Mouse (Mus musculus) hindbrain, embryonic 13.5 days (tissue): ENCODE measurements around the gene Zdhhc14. TPM values are rescaled to one million over a fixed set of nuclear protein-coding genes. Genes with fewer than 3 reads are reported as not detected.

ENCODE experiments used
- ATAC-seq: fragments of 200-750 bp; cut with Nextera tagmentation; 2 replicates; pipeline ENCODE4 v1.8.0; 2017; ENCODE audit warnings: moderate TSS enrichment; ENCODE audit not compliant: low FRiP score
- H3K27ac ChIP-seq: fragments of 300-500 bp; sonication (generic); 2 replicates; pipeline ENCODE4 v1.5.1; 2015; ENCODE audit warnings: inconsistent platforms, mild to moderate bottlenecking, moderate library complexity
- H3K27me3 ChIP-seq: fragments of 300-500 bp; sonication (generic); 2 replicates; pipeline ENCODE4 v1.6.1; 2015; ENCODE audit warnings: mild to moderate bottlenecking, inconsistent platforms
- H3K36me3 ChIP-seq: fragments of 300-500 bp; sonication (generic); 2 replicates; pipeline ENCODE4 v1.6.1; 2015; ENCODE audit warnings: mild to moderate bottlenecking, inconsistent platforms
- H3K4me1 ChIP-seq: fragments of 300-500 bp; sonication (generic); replicated peaks from 2 replicates; pipeline ENCODE4 v1.6.1; 2015; ENCODE audit warnings: inconsistent platforms
- H3K4me2 ChIP-seq: fragments of 300-500 bp; sonication (generic); 2 replicates; pipeline ENCODE4 v1.6.1; 2015; ENCODE audit warnings: inconsistent platforms, mild to moderate bottlenecking, moderate library complexity
- H3K4me3 ChIP-seq: fragments of 300-500 bp; sonication (generic); 2 replicates; pipeline ENCODE4 v1.5.1; 2015; ENCODE audit warnings: mild to moderate bottlenecking, inconsistent platforms
- H3K9ac ChIP-seq: fragments of 300-500 bp; sonication (generic); 2 replicates; pipeline ENCODE4 v1.6.1; 2015; ENCODE audit warnings: mild to moderate bottlenecking, inconsistent platforms
- H3K9me3 ChIP-seq: fragments of 300-500 bp; sonication (generic); 2 replicates; pipeline ENCODE4 v1.6.1; 2016; ENCODE audit warnings: inconsistent platforms
- WGBS: fragments of 180-500 bp; shearing (Covaris S2); methylation state at CpG from one replicate; pipeline ENCODE4 v1.1.7; 2015; 5-methylcytosine and 5-hydroxymethylcytosine counted together
- polyA plus RNA-seq: library from polyadenylated mRNA; unstranded; fragments of >200 nt; fragmentation: Nextera tagmentation; extraction: Ambion mirVana; gene quantifications from 2 replicates; pipeline ENCODE4 v1.2.1, GENCODE M21; 2015

Gene Zdhhc14
- 6.5 and 6.8 TPM in 2 replicates for polyA plus RNA-seq

- Histone ChIP-seq H3K36me3 (no peaks in the 10 kb centered on the region), H3K4me2 (peak within 1 kb of the TSS; percentile 88), H3K9me3 (no peaks in the 10 kb centered on the region), H3K27ac (peak within 1 kb of the TSS; percentile 98), H3K4me3 (peak within 1 kb of the TSS; percentile 80), H3K27me3 (peaks cover 15% of the 10 kb centered on the region), H3K4me1 (peaks cover 38% of the 10 kb centered on the region), H3K9ac (peak within 1 kb of the TSS; percentile 87)
- peak; percentile 89 for ATAC-seq
- under 1% methylated on average over 70 of the region's 70 CpGs for WGBS
Measured at GRCm38 (mm10) chr17:5491801-5492745, at the start of gene Zdhhc14. Gene Zdhhc14 (plus strand): TSS chr17:5492557.

GRCm38 (mm10) chr17:5443260-5443659 lies 49.1 kb upstream of the Zdhhc14 start:
- Histone ChIP-seq H3K9ac (no peak overlapping the region), H3K27me3 (peaks cover 12% of the 10 kb centered on the region), H3K4me2 (no peak overlapping the region), H3K4me1 (peaks cover 17% of the 10 kb centered on the region), H3K27ac (no peak overlapping the region), H3K9me3 (no peaks in the 10 kb centered on the region), H3K4me3 (no peak overlapping the region), H3K36me3 (no peaks in the 10 kb centered on the region)
- WGBS = 77% methylated on average over 3 of the region's 3 CpGs
- ATAC-seq = no peak

- Histone ChIP-seq H3K36me3 (no peaks in the 10 kb centered on the region), H3K27me3 (peaks cover 12% of the 10 kb centered on the region), H3K27ac (no peak overlapping the region), H3K4me2 (no peak overlapping the region), H3K4me3 (no peak overlapping the region), H3K9ac (no peak overlapping the region; the same call in 1 of the 2 replicates), H3K9me3 (no peaks in the 10 kb centered on the region), H3K4me1 (peaks cover 14% of the 10 kb centered on the region)
- ATAC-seq = no peak
- 63% methylated on average over 5 of the region's 5 CpGs for WGBS
Measured at GRCm38 (mm10) chr17:5443751-5444150, 48.6 kb upstream of the Zdhhc14 start.

GRCm38 (mm10) chr17:5453657-5454056 lies 38.7 kb upstream of the Zdhhc14 start:
- no peak overlapping the region for H3K9ac ChIP-seq
- no peak overlapping the region for H3K27ac ChIP-seq
- H3K36me3 ChIP-seq = no peaks in the 10 kb centered on the region
- no peak overlapping the region for H3K4me3 ChIP-seq
- whole genome bisulfite sequencing = 82% methylated on average over 4 of the region's 4 CpGs
- peaks cover 6% of the 10 kb centered on the region for H3K27me3 ChIP-seq
- H3K9me3 ChIP-seq = no peaks in the 10 kb centered on the region
- no peak overlapping the region for H3K4me2 ChIP-seq
- no peaks in the 10 kb centered on the region for H3K4me1 ChIP-seq
- ATAC-seq = no peak

- Histone ChIP-seq H3K4me1 (no peaks in the 10 kb centered on the region), H3K9me3 (no peaks in the 10 kb centered on the region), H3K9ac (no peak overlapping the region), H3K27ac (no peak overlapping the region), H3K27me3 (no peaks in the 10 kb centered on the region), H3K4me2 (no peak overlapping the region), H3K36me3 (no peaks in the 10 kb centered on the region), H3K4me3 (no peak overlapping the region)
- 89% methylated on average over 2 of the region's 2 CpGs for WGBS
- no peak for ATAC-seq
Measured at GRCm38 (mm10) chr17:5463912-5464311, 28.4 kb upstream of the Zdhhc14 start.

- ATAC-seq = no peak
- H3K4me1 ChIP-seq = no peaks in the 10 kb centered on the region
- no peak overlapping the region for H3K27ac ChIP-seq
- no peaks in the 10 kb centered on the region for H3K36me3 ChIP-seq
- WGBS = 82% methylated on average over 8 of the region's 8 CpGs
- H3K9me3 ChIP-seq = no peaks in the 10 kb centered on the region
- H3K4me2 ChIP-seq = no peak overlapping the region
- no peak overlapping the region for H3K4me3 ChIP-seq
- no peaks in the 10 kb centered on the region for H3K27me3 ChIP-seq
- H3K9ac ChIP-seq = no peak overlapping the region
Measured at GRCm38 (mm10) chr17:5466736-5467135, 25.6 kb upstream of the Zdhhc14 start.

- Histone ChIP-seq H3K9me3 (no peaks in the 10 kb centered on the region), H3K9ac (no peak overlapping the region), H3K4me1 (no peaks in the 10 kb centered on the region), H3K36me3 (no peaks in the 10 kb centered on the region), H3K4me3 (no peak overlapping the region), H3K27ac (no peak overlapping the region), H3K4me2 (no peak overlapping the region), H3K27me3 (no peaks in the 10 kb centered on the region)
- 59% methylated on average over 4 of the region's 4 CpGs for WGBS
- no peak for ATAC-seq
Measured at GRCm38 (mm10) chr17:5467177-5467576, 25.2 kb upstream of the Zdhhc14 start.

- Histone ChIP-seq H3K4me3 (no peak overlapping the region), H3K36me3 (no peaks in the 10 kb centered on the region), H3K27ac (no peak overlapping the region), H3K27me3 (no peaks in the 10 kb centered on the region), H3K9me3 (no peaks in the 10 kb centered on the region), H3K4me2 (no peak overlapping the region), H3K9ac (no peak overlapping the region), H3K4me1 (no peaks in the 10 kb centered on the region)
- no peak for ATAC-seq
- WGBS = 41% methylated on average over 3 of the region's 3 CpGs
Measured at GRCm38 (mm10) chr17:5472268-5472667, 20.1 kb upstream of the Zdhhc14 start.

GRCm38 (mm10) chr17:5475960-5476725 lies 16.2 kb upstream of the Zdhhc14 start:
- ATAC-seq = no peak
- Histone ChIP-seq H3K27me3 (no peaks in the 10 kb centered on the region), H3K9me3 (no peaks in the 10 kb centered on the region), H3K36me3 (no peaks in the 10 kb centered on the region), H3K4me2 (no peak overlapping the region), H3K4me1 (no peaks in the 10 kb centered on the region), H3K9ac (no peak overlapping the region), H3K4me3 (no peak overlapping the region), H3K27ac (no peak overlapping the region)
- WGBS = 66% methylated on average over 14 of the region's 14 CpGs

GRCm38 (mm10) chr17:5483456-5483855 lies 8.9 kb upstream of the Zdhhc14 start:
- 62% methylated on average over 4 of the region's 4 CpGs for WGBS
- Histone ChIP-seq H3K4me2 (no peak overlapping the region), H3K4me1 (no peaks in the 10 kb centered on the region), H3K9ac (no peak overlapping the region), H3K27me3 (0 out of 2 replicates have a peak, but pooled peaks cover 6% of the 10 kb centered on the region), H3K9me3 (no peaks in the 10 kb centered on the region), H3K27ac (no peak overlapping the region), H3K36me3 (no peaks in the 10 kb centered on the region), H3K4me3 (no peak overlapping the region)
- ATAC-seq = no peak

GRCm38 (mm10) chr17:5484663-5485062 lies 7.7 kb upstream of the Zdhhc14 start:
- no peak overlapping the region for H3K9ac ChIP-seq
- no peak for ATAC-seq
- H3K4me3 ChIP-seq = no peak overlapping the region
- no peaks in the 10 kb centered on the region for H3K9me3 ChIP-seq
- WGBS = 100% methylated on average over 1 of the region's 1 CpGs
- H3K4me1 ChIP-seq = no peaks in the 10 kb centered on the region
- H3K4me2 ChIP-seq = no peak overlapping the region
- H3K27ac ChIP-seq = no peak overlapping the region
- H3K36me3 ChIP-seq = no peaks in the 10 kb centered on the region
- H3K27me3 ChIP-seq = 0 out of 2 replicates have a peak, but pooled peaks cover 6% of the 10 kb centered on the region

- H3K27me3 ChIP-seq = 0 out of 2 replicates have a peak, but pooled peaks cover 6% of the 10 kb centered on the region
- H3K36me3 ChIP-seq = no peaks in the 10 kb centered on the region
- H3K4me1 ChIP-seq = peaks cover 9% of the 10 kb centered on the region; the same call in 1 of the 2 replicates
- ATAC-seq = no peak
- no peak overlapping the region for H3K4me2 ChIP-seq
- no peaks in the 10 kb centered on the region for H3K9me3 ChIP-seq
- H3K4me3 ChIP-seq = no peak overlapping the region
- 66% methylated on average over 9 of the region's 9 CpGs for WGBS
- 0 out of 2 replicates have a peak overlapping the region, but pooled peaks have one; percentile 9 for H3K27ac ChIP-seq
- no peak overlapping the region for H3K9ac ChIP-seq
Measured at GRCm38 (mm10) chr17:5488156-5488555, 4.2 kb upstream of the Zdhhc14 start.
